Mouse (Mus musculus) CH12.LX (cell line): ENCODE results near the gene Tln2. TPM values are rescaled to one million over a fixed set of nuclear protein-coding genes. Genes with fewer than 3 reads are reported as not detected.
A peak's percentile ranks its signal among the peaks of the same experiment; 100 is the strongest.

Source experiments
- DNase-seq: peaks from one replicate; pipeline ENCODE4 v3.0.0-alpha.2; 2013; ENCODE audit errors: extremely low read depth
- H3K27ac ChIP-seq: 2 replicates; pipeline ENCODE4 v1.5.1; 2012; ENCODE audit warnings: low read depth, mild to moderate bottlenecking, control low read depth, moderate library complexity; ENCODE audit not compliant: insufficient read depth
- H3K27me3 ChIP-seq: replicated peaks from 2 replicates; pipeline ENCODE3; 2012; ENCODE audit warnings: inconsistent platforms
- H3K36me3 ChIP-seq, 2 experiments: replicated peaks in 1 of 2; 2 replicates each; pipeline versions ENCODE3 to v1.6.1; 2012; ENCODE audit warnings: inconsistent platforms in 1 of 2, low read length in 1 of 2, mild to moderate bottlenecking in 1 of 2, mixed read lengths in 1 of 2, moderate library complexity in 1 of 2; ENCODE audit not compliant: control insufficient read depth in 1 of 2, insufficient read depth in 1 of 2
- H3K4me1 ChIP-seq, 2 experiments: 2 replicates each; pipeline ENCODE4 v1.6.1; 2012; ENCODE audit warnings: inconsistent platforms in 1 of 2, moderate library complexity in 1 of 2; ENCODE audit not compliant: insufficient read depth in 2 of 2, control insufficient read depth in 1 of 2
- H3K4me2 ChIP-seq: 2 replicates; pipeline ENCODE4 v1.6.1; 2012; ENCODE audit warnings: low read depth, mild to moderate bottlenecking, control low read depth; ENCODE audit not compliant: poor library complexity, insufficient read depth, severe bottlenecking
- H3K4me3 ChIP-seq, 3 experiments: fragments of 150-350 bp in 1 of 3; sonication (generic) in 1 of 3; replicated peaks in 1 of 3; 2 replicates each; pipeline versions ENCODE3 to v1.5.1; 2011 to 2012; ENCODE audit warnings: low read depth in 2 of 3, low read length in 2 of 3, mild to moderate bottlenecking in 2 of 3, moderate library complexity in 2 of 3, control low read depth in 1 of 3, improper control_type of control experiment in 1 of 3, inconsistent platforms in 1 of 3, mixed read lengths in 1 of 3; ENCODE audit not compliant: poor library complexity in 1 of 3
- H3K79me2 ChIP-seq: replicated peaks from 2 replicates; pipeline ENCODE4 v1.6.1; 2012; ENCODE audit warnings: mild to moderate bottlenecking, moderate library complexity; ENCODE audit not compliant: control insufficient read depth, poor library complexity, insufficient read depth, severe bottlenecking; ENCODE audit errors: extremely low read depth
- H3K9ac ChIP-seq: 2 replicates; pipeline ENCODE4 v1.6.1; 2012; ENCODE audit warnings: low read depth, mild to moderate bottlenecking, control low read depth, moderate library complexity; ENCODE audit not compliant: insufficient read depth
- H3K9me3 ChIP-seq: replicated peaks from 2 replicates; pipeline ENCODE3; 2012; ENCODE audit warnings: low read length, inconsistent platforms, mixed read lengths
- BHLHE40 ChIP-seq: IDR thresholded peaks from 2 replicates; pipeline ENCODE4 v1.6.1; 2011; ENCODE audit warnings: mild to moderate bottlenecking, low read depth, low read length, improper control_type of control experiment
- CHD1 ChIP-seq: IDR thresholded peaks from 2 replicates; pipeline ENCODE4 v1.6.1; 2012; ENCODE audit warnings: low read depth, low read length, improper control_type of control experiment, inconsistent platforms
- CTCF ChIP-seq, 2 experiments: IDR thresholded peaks in 1 of 2; conservative IDR thresholded peaks in 1 of 2; 2 replicates each; pipeline ENCODE4 v1.5.1; 2011 to 2012; ENCODE audit warnings: low read depth in 2 of 2, low read length in 2 of 2, improper control_type of control experiment in 1 of 2, inconsistent platforms in 1 of 2, mild to moderate bottlenecking in 1 of 2, moderate library complexity in 1 of 2
- E2F4 ChIP-seq: IDR thresholded peaks from 2 replicates; pipeline ENCODE4 v1.6.1; 2011; ENCODE audit warnings: low read depth, low read length, improper control_type of control experiment; ENCODE audit not compliant: insufficient replicate concordance
- ETS1 ChIP-seq: conservative IDR thresholded peaks from 2 replicates; pipeline ENCODE4 v1.6.1; 2012; ENCODE audit warnings: low read depth, mild to moderate bottlenecking, inconsistent platforms, low read length, improper control_type of control experiment, moderate library complexity
- HCFC1 ChIP-seq: IDR thresholded peaks from 2 replicates; pipeline ENCODE4 v1.6.1; 2012; ENCODE audit warnings: low read depth, mild to moderate bottlenecking, inconsistent platforms, low read length, improper control_type of control experiment
- JUND ChIP-seq: conservative IDR thresholded peaks from 2 replicates; pipeline ENCODE4 v1.6.1; 2011; ENCODE audit warnings: low read depth, low read length, improper control_type of control experiment
- MAFK ChIP-seq: IDR thresholded peaks from 2 replicates; pipeline ENCODE4 v1.6.1; 2011; ENCODE audit warnings: low read length, improper control_type of control experiment; ENCODE audit not compliant: insufficient replicate concordance
- MAZ ChIP-seq: IDR thresholded peaks from 2 replicates; pipeline ENCODE4 v1.6.1; 2012; ENCODE audit warnings: low read depth, mild to moderate bottlenecking, inconsistent platforms, low read length, improper control_type of control experiment, moderate library complexity
- MEF2A ChIP-seq: IDR thresholded peaks from 2 replicates; pipeline ENCODE4 v1.6.1; 2014; ENCODE audit warnings: low read depth, mild to moderate bottlenecking, inconsistent platforms, low read length, improper control_type of control experiment, borderline replicate concordance
- NELFE ChIP-seq: IDR thresholded peaks from 2 replicates; pipeline ENCODE4 v1.6.1; 2011; ENCODE audit warnings: low read depth, low read length, improper control_type of control experiment
- POLR2A ChIP-seq: IDR thresholded peaks from 2 replicates; pipeline ENCODE4 v1.6.1; 2011; ENCODE audit warnings: low read depth, mild to moderate bottlenecking, improper control_type of control experiment, low read length
- RAD21 ChIP-seq: IDR thresholded peaks from 2 replicates; pipeline ENCODE4 v1.6.1; 2011; ENCODE audit warnings: low read depth, mild to moderate bottlenecking, low read length, improper control_type of control experiment, moderate library complexity
- SMC3 ChIP-seq: IDR thresholded peaks from 2 replicates; pipeline ENCODE4 v1.6.1; 2011; ENCODE audit warnings: low read depth, low read length, improper control_type of control experiment
- TCF12 ChIP-seq: IDR thresholded peaks from 2 replicates; pipeline ENCODE4 v1.6.1; 2014; ENCODE audit warnings: low read depth, mild to moderate bottlenecking, inconsistent platforms, low read length, improper control_type of control experiment
- USF1 ChIP-seq: IDR thresholded peaks from 2 replicates; pipeline ENCODE4 v1.6.1; 2014; ENCODE audit warnings: low read depth, mild to moderate bottlenecking, inconsistent platforms, low read length, improper control_type of control experiment
- USF2 ChIP-seq: conservative IDR thresholded peaks from 2 replicates; pipeline ENCODE4 v1.6.1; 2011; ENCODE audit warnings: low read depth, low read length, improper control_type of control experiment
- dilution Hi-C: fragments of 300-500 bp; cut with MboI; formaldehyde crosslinking; loops from 2 replicates; pipeline ENCODE4 v1.14.3; 2020; ENCODE audit warnings: low sequenced_read_pairs; ENCODE audit not compliant: extremely low pct_unique_long_range_greater_than_20kb, extremely low pct_ligation_motif_present
- in situ Hi-C: fragments of 300-500 bp; cut with MboI; formaldehyde crosslinking; loops from 3 replicates; pipeline ENCODE4 v1.14.3; 2019; ENCODE audit warnings: low sequenced_read_pairs, low pct_ligation_motif_present, low pct_unique_long_range_greater_than_20kb, mixed read lengths
- polyA plus RNA-seq: library from polyadenylated mRNA; unstranded; fragments of >175 nt; gene quantifications from 2 replicates; pipeline ENCODE4 v1.2.1, GENCODE M21; 2012; ENCODE audit warnings: low read depth; ENCODE audit not compliant: insufficient read length
- total RNA-seq, 2 experiments: library from RNA; depleted of rRNA; stranded (reverse); fragments of 300-350 nt in 1 of 2; fragments of >200 nt in 1 of 2; gene quantifications; 2 replicates each; pipeline ENCODE4 v1.2.3; 2012 to 2014

Gene Tln2
- total and polyA plus RNA-seq, 3 experiments = 2.6 to 4.4 (median 4.4) TPM

DNA sequence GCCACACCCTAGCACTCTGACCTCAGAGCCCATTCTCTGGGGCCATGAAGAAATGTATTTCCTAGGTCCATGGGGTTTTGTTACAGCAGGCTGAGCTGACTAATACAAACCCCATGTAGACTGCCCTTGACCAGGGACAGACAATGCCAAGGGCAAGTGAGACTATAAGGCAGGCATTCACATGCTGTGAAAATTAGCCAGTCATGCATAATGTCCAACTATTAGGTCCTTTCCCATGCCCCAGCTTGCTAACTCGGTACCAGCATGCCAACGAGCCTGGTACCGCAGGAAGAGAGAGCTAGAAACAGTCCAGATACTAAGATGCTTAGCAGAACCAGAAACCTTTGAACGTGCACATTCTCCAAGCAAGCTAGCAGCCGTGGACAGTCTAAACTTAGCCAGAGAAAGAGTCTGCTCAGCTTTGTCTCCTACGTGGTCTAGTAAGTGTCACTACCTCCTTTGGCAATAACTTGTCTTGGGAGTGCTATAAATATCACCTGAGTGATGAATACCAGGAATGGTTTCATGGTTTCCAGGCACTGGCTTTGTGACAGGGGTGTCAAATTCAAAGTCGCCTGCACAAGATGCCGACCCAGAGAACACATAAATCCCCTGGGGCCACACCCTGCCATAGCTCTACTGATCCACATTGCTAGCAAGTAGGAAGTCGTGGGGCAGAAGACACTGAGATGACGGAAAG is 22.2 kb upstream of the Tln2 start:
- no peaks in the 10 kb centered on the region for H3K9me3 ChIP-seq
- H3K4me1 ChIP-seq = peaks cover 0 to 17% of the 10 kb centered on the region in 2 experiments; a peak in 2 of 4 replicates
- TF ChIP-seq HCFC1 = no peak
- no peak for TF ChIP-seq NELFE
- no peak for TF ChIP-seq CTCF (conservative IDR thresholded peaks at IDR 0.05 in 1 of 2, IDR thresholded peaks at IDR 0.05 in 1 of 2; ENCODE audit: low read depth in 2 of 2, low read length in 2 of 2)
- no peak for TF ChIP-seq TCF12
- no peak for TF ChIP-seq POLR2A
- TF ChIP-seq CHD1 = no peak
- no peak for TF ChIP-seq E2F4
- TF ChIP-seq USF1 = no peak
- TF ChIP-seq MAZ = no peak
- no peak for TF ChIP-seq BHLHE40
- TF ChIP-seq ETS1 = no peak
- no peak for TF ChIP-seq MEF2A
- no peak for TF ChIP-seq USF2
- TF ChIP-seq RAD21 = no peak
- no peak for TF ChIP-seq SMC3
- H3K27me3 ChIP-seq = no peaks in the 10 kb centered on the region
- no peak overlapping the region for H3K27ac ChIP-seq
- dilution Hi-C loops (no loop called here), in situ Hi-C loops (no loop called here)
- DNase-seq = peak; percentile 27
- no peaks in the 10 kb centered on the region for H3K79me2 ChIP-seq
- H3K4me2 ChIP-seq = no peak overlapping the region
- H3K4me3 ChIP-seq = no peak overlapping the region
- no peaks in the 10 kb centered on the region for H3K36me3 ChIP-seq
- H3K9ac ChIP-seq = no peak overlapping the region

DNA sequence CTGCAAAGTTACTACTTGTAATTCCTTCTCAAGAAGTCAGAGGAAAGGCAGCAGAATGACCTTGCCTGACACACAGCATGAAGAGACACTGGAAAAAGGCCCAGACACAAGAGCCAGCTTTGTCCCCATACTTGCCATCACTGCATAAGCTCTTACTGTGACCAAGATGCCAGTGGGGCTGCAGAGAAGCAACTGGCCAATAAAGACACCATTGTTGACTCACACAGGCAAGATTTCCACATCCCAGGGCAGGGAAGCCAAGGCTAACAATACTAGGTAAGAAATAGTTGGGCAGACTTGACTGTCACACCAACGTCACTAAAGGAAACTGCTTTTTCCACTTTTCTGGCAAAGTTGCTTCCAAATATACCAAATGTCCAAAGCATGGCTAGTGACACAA is 20.0 kb upstream of the Tln2 start:
- dilution Hi-C loops = no loop called here

More for the DNA sequence above, 20.0 kb upstream of the Tln2 start:
- H3K4me3 ChIP-seq = no peak overlapping the region
- in situ Hi-C loops = no loop called here
- no peak overlapping the region for H3K9ac ChIP-seq
- no peaks in the 10 kb centered on the region for H3K79me2 ChIP-seq
- DNase-seq = no peak
- no peak overlapping the region for H3K4me2 ChIP-seq
- TF ChIP-seq JUND = no peak
- no peak for TF ChIP-seq MAZ
- no peak for TF ChIP-seq CHD1
- TF ChIP-seq CTCF (conservative IDR thresholded peaks at IDR 0.05 in 1 of 2, IDR thresholded peaks at IDR 0.05 in 1 of 2; ENCODE audit: low read depth in 2 of 2, low read length in 2 of 2) = no peak
- no peak for TF ChIP-seq MAFK
- no peak for TF ChIP-seq POLR2A
- no peaks in the 10 kb centered on the region for H3K27me3 ChIP-seq
- peaks cover 0 to 22% of the 10 kb centered on the region in 2 experiments; a peak in 2 of 4 replicates for H3K4me1 ChIP-seq
- H3K36me3 ChIP-seq = no peaks in the 10 kb centered on the region
- no peak overlapping the region for H3K27ac ChIP-seq
- H3K9me3 ChIP-seq = no peaks in the 10 kb centered on the region
